Mouse (Mus musculus) cortical plate, adult 2 months (tissue): ENCODE results near the gene Tm9sf1. TPM values are rescaled to one million over a fixed set of nuclear protein-coding genes. Genes with fewer than 3 reads are reported as not detected.

ENCODE experiments used
- H3K27ac ChIP-seq: fragments of 200-500 bp; 2 replicates; pipeline ENCODE4 v1.5.1; 2012; ENCODE audit warnings: low read length, control low read depth, inconsistent platforms; ENCODE audit not compliant: insufficient read depth
- H3K4me1 ChIP-seq: fragments of 200-500 bp; 2 replicates; pipeline ENCODE4 v1.6.1; 2011; ENCODE audit warnings: low read length; ENCODE audit not compliant: control insufficient read depth, insufficient read depth
- H3K4me3 ChIP-seq: fragments of 200-500 bp; 2 replicates; pipeline ENCODE4 v1.5.1; 2011; ENCODE audit warnings: mild to moderate bottlenecking, low read length, control low read depth; ENCODE audit not compliant: insufficient read depth
- CTCF ChIP-seq: fragments of 200-500 bp; IDR thresholded peaks from 2 replicates; pipeline ENCODE4 v1.5.1; 2011; ENCODE audit warnings: mild to moderate bottlenecking, control low read depth, low read length; ENCODE audit not compliant: insufficient read depth; ENCODE audit errors: extremely low read depth
- POLR2A ChIP-seq: fragments of 200-500 bp; IDR thresholded peaks from 2 replicates; pipeline ENCODE4 v1.6.1; 2011; ENCODE audit warnings: mild to moderate bottlenecking, low read length, control low read depth; ENCODE audit not compliant: insufficient read depth; ENCODE audit errors: extremely low read depth
- polyA plus RNA-seq: library from polyadenylated mRNA; depleted of rRNA; stranded (reverse); fragments of >200 nt; gene quantifications from 2 replicates; pipeline ENCODE4 v1.2.3, GENCODE M21; 2012

Tm9sf1 gene
- polyA plus RNA-seq, 1 experiment = 30.8 TPM

- TF ChIP-seq POLR2A (no peak), CTCF (no peak)
- no peak overlapping the region; the same call in 1 of the 2 replicates for H3K4me3 ChIP-seq
- H3K27ac ChIP-seq = no peak overlapping the region
- no peaks in the 10 kb centered on the region for H3K4me1 ChIP-seq
Observed at GRCm38 (mm10) chr14:55660636-55661035, 17.0 kb upstream of the Tm9sf1 start.

DNA sequence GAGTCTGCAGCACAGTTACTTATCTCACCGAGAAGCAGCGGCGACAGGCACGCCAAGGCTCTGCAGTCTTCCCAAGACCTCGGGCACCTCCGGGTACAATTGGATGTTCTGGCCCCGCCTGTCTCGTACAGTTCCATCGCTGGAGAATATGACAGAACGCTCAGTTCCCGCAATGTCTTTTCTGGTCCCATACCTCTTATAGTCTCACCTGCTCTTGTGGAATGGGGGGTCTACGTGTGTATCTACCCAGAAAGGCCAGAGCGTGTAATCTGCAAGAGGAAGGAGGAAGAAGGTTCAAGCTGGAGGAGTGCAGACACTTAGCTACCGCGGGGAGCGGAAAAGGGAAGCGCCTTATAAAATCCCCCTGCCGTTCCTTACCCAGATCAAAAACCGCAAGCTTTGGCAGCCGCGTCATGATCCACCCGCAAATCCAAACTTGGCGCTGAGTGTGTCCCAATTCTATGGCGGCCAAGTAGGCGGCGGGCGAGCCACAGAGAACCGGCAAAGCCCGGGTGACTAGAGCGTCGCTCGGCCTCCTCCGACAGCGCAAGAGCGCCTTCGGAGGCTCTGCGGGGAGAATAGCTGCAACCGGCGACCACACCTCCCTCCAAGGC lies 16.5 kb upstream of the Tm9sf1 start, which contains the start of gene Mdp1:
TSS of gene Mdp1 (minus strand) at position 549 of the 614 bp plus-strand sequence.
- Histone ChIP-seq H3K27ac (peak within 1 kb of the TSS; percentile 54), H3K4me3 (peak within 1 kb of the TSS; percentile 88), H3K4me1 (no peaks in the 10 kb centered on the region)
- peak; percentile 15; the same call in 1 of the 2 replicates for TF ChIP-seq POLR2A
- peak; percentile 42 for TF ChIP-seq CTCF

- no peaks in the 10 kb centered on the region for H3K4me1 ChIP-seq
- TF ChIP-seq CTCF (no peak), POLR2A (no peak)
- no peak overlapping the region for H3K4me3 ChIP-seq
- no peak overlapping the region for H3K27ac ChIP-seq
Observed at GRCm38 (mm10) chr14:55658011-55658410, 14.4 kb upstream of the Tm9sf1 start.

DNA sequence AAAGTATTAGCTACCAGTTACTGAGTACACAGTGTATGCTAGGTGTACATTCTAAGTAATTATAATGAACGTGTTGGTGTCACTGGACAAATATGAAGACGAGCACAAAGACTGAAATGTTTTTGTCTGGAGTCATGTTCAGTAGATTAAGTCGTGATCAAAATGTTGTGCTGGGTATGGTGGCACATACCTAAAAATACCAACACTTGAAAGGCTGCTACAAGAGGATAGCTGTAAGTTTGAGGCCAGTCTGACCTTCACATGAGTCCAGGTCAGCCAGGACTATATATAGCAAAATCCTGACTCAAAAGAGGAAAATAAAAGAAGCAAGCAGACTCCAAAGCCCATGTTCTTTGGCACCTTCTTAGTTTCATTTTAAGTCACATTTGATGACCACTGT lies 13.3 kb upstream of the Tm9sf1 start:
- H3K4me3 ChIP-seq = no peak overlapping the region
- no peak overlapping the region for H3K27ac ChIP-seq
- H3K4me1 ChIP-seq = no peaks in the 10 kb centered on the region
- no peak for TF ChIP-seq CTCF
- no peak for TF ChIP-seq POLR2A

- no peaks in the 10 kb centered on the region for H3K4me1 ChIP-seq
- no peak overlapping the region for H3K4me3 ChIP-seq
- TF ChIP-seq POLR2A (no peak), CTCF (no peak)
- H3K27ac ChIP-seq = no peak overlapping the region
Observed at GRCm38 (mm10) chr14:55651528-55651927, 7.9 kb upstream of the Tm9sf1 start.

DNA sequence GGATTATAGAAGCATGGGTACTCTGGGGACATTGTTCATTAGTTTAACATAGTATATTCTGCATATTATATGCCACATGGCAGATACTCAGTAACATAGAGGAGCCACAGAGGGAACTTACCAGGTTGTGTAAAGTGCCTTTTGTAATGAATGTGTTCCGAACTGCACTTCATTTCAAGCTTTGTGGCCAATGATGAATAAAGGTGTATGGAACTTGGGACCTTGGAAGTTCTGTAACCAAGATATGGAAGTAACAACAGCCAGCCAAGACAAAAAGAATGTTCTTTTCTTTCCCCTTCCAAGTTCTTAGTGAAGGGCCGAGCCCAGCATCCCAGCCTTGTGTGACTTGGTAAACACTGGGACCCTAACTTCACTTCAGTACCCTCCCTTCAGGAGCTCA lies 6.3 kb upstream of the Tm9sf1 start, which contains the start of gene Tssk4:
TSS of gene Tssk4 (plus strand) at position 301 of the 400 bp plus-strand sequence.
- Histone ChIP-seq H3K4me3 (no peak within 1 kb of the TSS), H3K27ac (no peak within 1 kb of the TSS), H3K4me1 (no peaks in the 10 kb centered on the region)
- TF ChIP-seq CTCF (no peak), POLR2A (no peak)

DNA sequence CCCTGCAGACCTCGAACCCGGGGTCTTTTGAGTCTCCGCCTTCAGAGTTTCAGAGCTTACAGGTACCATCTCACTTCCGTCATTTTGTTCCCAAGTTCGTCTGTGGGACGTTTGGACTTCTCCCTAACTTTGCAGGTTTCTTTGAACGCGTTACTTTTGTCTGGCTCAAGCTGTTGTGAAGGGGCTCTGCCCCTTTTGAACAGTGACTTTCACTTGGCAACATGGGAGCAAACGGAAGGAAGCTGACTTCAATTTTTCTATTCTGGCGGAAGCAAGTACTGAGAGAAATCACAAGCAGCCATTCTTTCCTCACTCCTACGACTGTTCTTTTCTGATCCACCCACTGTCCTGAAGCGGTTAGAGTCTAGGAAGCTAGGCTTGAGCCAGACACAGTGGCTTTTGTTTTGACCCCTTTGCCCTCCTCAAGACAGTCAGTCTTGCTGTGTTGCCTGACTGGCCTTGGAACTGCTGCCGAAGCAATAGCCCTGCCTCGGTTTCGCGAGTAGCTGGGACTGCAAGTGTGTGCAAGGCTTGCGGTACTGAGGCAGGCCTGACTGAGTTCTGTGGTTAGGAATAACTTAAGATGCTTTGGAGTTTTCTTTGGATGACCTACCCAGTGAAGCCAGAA lies 769 bp upstream of the Tm9sf1 start:
- Histone ChIP-seq H3K4me1 (peaks cover 7% of the 10 kb centered on the region; the same call in 1 of the 2 replicates), H3K4me3 (peak overlapping the region; percentile 76), H3K27ac (no peak overlapping the region)
- TF ChIP-seq CTCF = no peak
- no peak for TF ChIP-seq POLR2A

DNA sequence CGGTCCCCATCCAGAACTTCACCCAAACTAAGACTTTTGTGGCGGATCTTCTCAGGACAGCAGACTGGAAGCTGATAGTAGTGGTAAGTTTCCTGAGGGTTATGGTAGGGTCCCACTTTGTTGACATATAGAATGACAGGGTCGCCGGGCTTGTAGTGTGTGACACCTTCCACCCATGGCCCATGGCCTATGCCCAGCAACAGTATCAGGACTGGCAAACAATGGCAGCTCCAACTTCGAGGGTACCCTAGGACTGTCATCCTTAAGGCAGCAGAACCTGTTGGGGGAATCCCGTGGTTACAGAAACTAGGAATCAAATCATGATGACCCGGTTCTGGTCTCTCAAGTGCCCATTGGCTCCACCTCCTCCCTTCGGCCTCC lies 937 bp downstream of the Tm9sf1 start:
- Histone ChIP-seq H3K4me3 (peak overlapping the region; percentile 76), H3K4me1 (peaks cover 7% of the 10 kb centered on the region; the same call in 1 of the 2 replicates), H3K27ac (peak overlapping the region; percentile 95; the same call in 1 of the 2 replicates)
- TF ChIP-seq POLR2A = no peak
- no peak for TF ChIP-seq CTCF

DNA sequence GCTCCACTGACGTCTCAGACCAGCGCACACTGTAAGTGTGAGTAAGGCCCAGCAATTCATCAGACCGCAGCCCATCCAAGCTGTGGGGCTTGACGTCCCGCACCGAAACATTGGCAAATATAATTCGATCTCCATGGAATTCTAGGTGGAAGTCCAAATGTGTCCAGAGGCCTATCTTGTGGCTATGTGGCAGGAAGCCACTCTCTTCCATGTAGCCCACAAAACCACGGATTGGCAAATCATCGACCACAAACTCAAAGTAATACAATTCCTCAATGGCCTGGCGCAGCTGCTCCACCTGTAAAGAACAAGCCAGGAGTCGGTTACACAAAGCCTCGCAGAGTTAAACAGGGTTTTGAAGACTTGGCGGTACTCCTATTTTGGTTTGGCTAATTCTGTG lies 2.3 kb downstream of the Tm9sf1 start:
- H3K27ac ChIP-seq = no peak overlapping the region
- TF ChIP-seq CTCF = no peak
- H3K4me1 ChIP-seq = peaks cover 7% of the 10 kb centered on the region; the same call in 1 of the 2 replicates
- no peak overlapping the region for H3K4me3 ChIP-seq

- Histone ChIP-seq H3K27ac (no peak overlapping the region), H3K4me1 (peaks cover 7% of the 10 kb centered on the region; the same call in 1 of the 2 replicates), H3K4me3 (no peak overlapping the region)
- TF ChIP-seq POLR2A (no peak), CTCF (no peak)
Observed at GRCm38 (mm10) chr14:55640816-55641215, 2.8 kb downstream of the Tm9sf1 start.
